Comparison of ENCODE assay signal across 8 mouse cellular contexts in genomic region chr8:48843931-48844285, GRCm38 (mm10). TPM values are rescaled to one million over a fixed set of nuclear protein-coding genes. Genes with fewer than 3 reads are reported as not detected.
DNase-seq lines count a peak whose midpoint lies in the region; ATAC-seq and TF ChIP-seq lines count a peak whose summit lies in the region.

Gene Tenm3 (minus strand): TSS chr8:48843951.

- H3K4me1 ChIP-seq in ES-Bruce4 (ENCODE audit: control insufficient read depth, insufficient read depth, low read length) = no peaks in the 10 kb centered on the region
- no peaks in the 10 kb centered on the region for H3K4me1 ChIP-seq in embryonic facial prominence, embryonic 11.5 days (ENCODE audit: control insufficient read depth, insufficient read depth, low read length)
- H3K4me1 ChIP-seq in hindbrain, embryonic 13.5 days (replicated peaks) = peaks cover 37% of the 10 kb centered on the region
- H3K4me1 ChIP-seq in liver, adult 2 months (ENCODE audit: control insufficient read depth, insufficient read depth, low read length) = peaks cover 3% of the 10 kb centered on the region; the same call in 1 of the 2 replicates
- H3K4me1 ChIP-seq in stomach, embryonic 16.5 days (ENCODE audit: control insufficient read depth, insufficient read depth, low read length) = peaks cover 3% of the 10 kb centered on the region

- no peak; the same call in 1 of the 2 replicates for ATAC-seq in embryonic facial prominence, embryonic 11.5 days (replicated peaks; ENCODE audit: insufficient number of reproducible peaks, low FRiP score, low TSS enrichment, low read depth)
- peak; percentile 70 for ATAC-seq in hindbrain, embryonic 13.5 days (ENCODE audit: low FRiP score)
- no peak for ATAC-seq in stomach, embryonic 16.5 days (ENCODE audit: insufficient read depth, low FRiP score)

- no peaks in the 10 kb centered on the region for H3K79me2 ChIP-seq in liver, adult 2 months (ENCODE audit: control insufficient read depth, insufficient read depth, low read length)

- no peak for TF ChIP-seq CTCF in ES-Bruce4 (IDR thresholded peaks at IDR 0.05; ENCODE audit: low read depth, low read length)
- no peak for TF ChIP-seq CTCF in liver, adult 2 months (IDR thresholded peaks at IDR 0.05; ENCODE audit: low read depth, low read length)

- TF ChIP-seq EP300 in ES-Bruce4 (IDR thresholded peaks at IDR 0.05; ENCODE audit: insufficient read depth, low read depth, low read length) = no peak

- H3K9ac ChIP-seq in ES-Bruce4 (ENCODE audit: low read depth, poor library complexity, severe bottlenecking) = peak within 1 kb of the TSS; percentile 50
- H3K9ac ChIP-seq in embryonic facial prominence, embryonic 11.5 days (replicated peaks; ENCODE audit: low read length) = peak within 1 kb of the TSS; percentile 87
- peak within 1 kb of the TSS; percentile 80 for H3K9ac ChIP-seq in hindbrain, embryonic 13.5 days
- peak within 1 kb of the TSS; percentile 47 for H3K9ac ChIP-seq in liver, adult 2 months (ENCODE audit: low read depth, low read length)
- H3K9ac ChIP-seq in stomach, embryonic 16.5 days (ENCODE audit: low read length) = peak within 1 kb of the TSS; percentile 90

- H3K27ac ChIP-seq in ES-Bruce4 (ENCODE audit: insufficient read depth, low read length) = no peak within 1 kb of the TSS
- H3K27ac ChIP-seq in embryonic facial prominence, embryonic 11.5 days (replicated peaks; ENCODE audit: low read depth, low read length) = peak within 1 kb of the TSS; percentile 69
- H3K27ac ChIP-seq in hindbrain, embryonic 13.5 days = peak within 1 kb of the TSS; percentile 87
- no peak within 1 kb of the TSS for H3K27ac ChIP-seq in liver, adult 2 months (replicated peaks; ENCODE audit: insufficient read depth, low read depth, low read length)
- H3K27ac ChIP-seq in stomach, embryonic 16.5 days (ENCODE audit: low read length) = peak within 1 kb of the TSS; percentile 78

- peak within 1 kb of the TSS; percentile 91 for H3K4me2 ChIP-seq in embryonic facial prominence, embryonic 11.5 days (ENCODE audit: low read depth, low read length)
- peak within 1 kb of the TSS; percentile 91 for H3K4me2 ChIP-seq in hindbrain, embryonic 13.5 days
- peak within 1 kb of the TSS; percentile 78 for H3K4me2 ChIP-seq in stomach, embryonic 16.5 days (ENCODE audit: low read depth, low read length)

- H3K36me3 ChIP-seq in ES-Bruce4 (ENCODE audit: control insufficient read depth, insufficient read depth, low read length, poor library complexity, severe bottlenecking) = no peaks in the 10 kb centered on the region
- H3K36me3 ChIP-seq in embryonic facial prominence, embryonic 11.5 days (replicated peaks; ENCODE audit: control insufficient read depth, insufficient read depth, low read depth, low read length) = no peaks in the 10 kb centered on the region
- no peaks in the 10 kb centered on the region for H3K36me3 ChIP-seq in hindbrain, embryonic 13.5 days
- no peaks in the 10 kb centered on the region for H3K36me3 ChIP-seq in liver, adult 2 months (ENCODE audit: control insufficient read depth, insufficient read depth, low read length)
- no peaks in the 10 kb centered on the region for H3K36me3 ChIP-seq in stomach, embryonic 16.5 days (ENCODE audit: control insufficient read depth, insufficient read depth, low read length)

- peak; percentile 2 for DNase-seq in heart, adult 8-10 months (ENCODE audit: low spot score)
- DNase-seq in heart, postnatal 4 days = no peak
- no peak for DNase-seq in embryonic facial prominence, embryonic 11.5 days (ENCODE audit: low spot score)
- DNase-seq in liver, adult 2 months (ENCODE audit: extremely low read depth, low read depth, low spot score) = no peak
- no peak for DNase-seq in frontal cortex, postnatal 25 days (ENCODE audit: low spot score in 2 of 2)

- H3K4me3 ChIP-seq in ES-Bruce4 (ENCODE audit: low read depth, low read length) = peak within 1 kb of the TSS; percentile 100
- H3K4me3 ChIP-seq in embryonic facial prominence, embryonic 11.5 days (ENCODE audit: low read depth, low read length) = peak within 1 kb of the TSS; percentile 73
- H3K4me3 ChIP-seq in hindbrain, embryonic 13.5 days = peak within 1 kb of the TSS; percentile 77
- peak within 1 kb of the TSS; percentile 68 for H3K4me3 ChIP-seq in liver, adult 2 months (ENCODE audit: insufficient read depth, low read depth, low read length)
- H3K4me3 ChIP-seq in stomach, embryonic 16.5 days (replicated peaks; ENCODE audit: low read length) = peak within 1 kb of the TSS; percentile 81

- no peak for TF ChIP-seq POLR2A in ES-Bruce4 (IDR thresholded peaks at IDR 0.05; ENCODE audit: insufficient read depth, low read length)
- no peak for TF ChIP-seq POLR2A in liver, adult 2 months (IDR thresholded peaks at IDR 0.05; ENCODE audit: extremely low read depth, insufficient read depth, low read length)

- peaks cover 9% of the 10 kb centered on the region for H3K9me3 ChIP-seq in ES-Bruce4 (replicated peaks; ENCODE audit: control insufficient read depth, insufficient read depth, low read length, poor library complexity, severe bottlenecking)
- H3K9me3 ChIP-seq in embryonic facial prominence, embryonic 11.5 days (replicated peaks; ENCODE audit: control insufficient read depth, low read length) = no peaks in the 10 kb centered on the region
- no peaks in the 10 kb centered on the region for H3K9me3 ChIP-seq in hindbrain, embryonic 13.5 days
- no peaks in the 10 kb centered on the region for H3K9me3 ChIP-seq in stomach, embryonic 16.5 days (replicated peaks; ENCODE audit: control insufficient read depth, low read length)

- WGBS in embryonic facial prominence, embryonic 11.5 days = under 1% methylated on average over 19 of the region's 19 CpGs
- WGBS in hindbrain, embryonic 13.5 days = under 1% methylated on average over 19 of the region's 19 CpGs
- WGBS in liver, adult 2 months = under 1% methylated on average over 19 of the region's 19 CpGs
- WGBS in stomach, embryonic 16.5 days = under 1% methylated on average over 19 of the region's 19 CpGs

- H3K27me3 ChIP-seq in ES-Bruce4 (ENCODE audit: control insufficient read depth, insufficient read depth, low read length, poor library complexity, severe bottlenecking) = peaks cover 35% of the 10 kb centered on the region
- H3K27me3 ChIP-seq in embryonic facial prominence, embryonic 11.5 days (ENCODE audit: control insufficient read depth, insufficient read depth, low read length) = peaks cover 3% of the 10 kb centered on the region; the same call in 1 of the 2 replicates
- peaks cover 41% of the 10 kb centered on the region for H3K27me3 ChIP-seq in hindbrain, embryonic 13.5 days
- peaks cover 4% of the 10 kb centered on the region; the same call in 1 of the 2 replicates for H3K27me3 ChIP-seq in liver, adult 2 months (ENCODE audit: control insufficient read depth, insufficient read depth, low read length)
- peaks cover 11% of the 10 kb centered on the region; the same call in 1 of the 2 replicates for H3K27me3 ChIP-seq in stomach, embryonic 16.5 days (ENCODE audit: control insufficient read depth, insufficient read depth, low read length)

RNA-seq across cellular contexts. Expression of gene Tenm3, which starts in this region (rescaled TPM):
- 1 to 10 TPM; 2.1 to 3.8 (median 3.2) TPM for total RNA-seq in heart, adult 8-10 months (2022)
- 1 to 10 TPM; 8.5 to 9.5 TPM for total RNA-seq in heart, postnatal 4 days (2021)
- 19.2 and 25.9 TPM in 2 replicates for polyA plus RNA-seq in ES-Bruce4 (2011; ENCODE audit: insufficient read depth, insufficient read length, low read depth, missing spikeins)
- 47.0 and 49.2 TPM in 2 replicates for polyA plus RNA-seq in embryonic facial prominence, embryonic 11.5 days (2014; fragmentation: Nextera tagmentation; extraction: Ambion mirVana)
- 35.7 and 38.4 TPM in 2 replicates for polyA plus RNA-seq in hindbrain, embryonic 13.5 days (2015; fragmentation: Nextera tagmentation; extraction: Ambion mirVana)
- total RNA-seq in liver, adult 2 months (2014; rRNA removed) = 12.5 and 12.8 TPM in 2 replicates
- 5.3 and 6.7 TPM in 2 replicates for polyA plus RNA-seq in liver, adult 2 months (2012; rRNA removed)
- polyA plus RNA-seq in stomach, embryonic 16.5 days (2015; fragmentation: Nextera tagmentation; extraction: Ambion mirVana) = 12.5 and 13.0 TPM in 2 replicates

Comparison
In these comparisons a context has a peak if more than half of its experiments do, and no peak if none do; other contexts are left out.
1. H3K27ac ChIP-seq: peak in embryonic facial prominence, embryonic 11.5 days (single experiment), hindbrain, embryonic 13.5 days (single experiment) and stomach, embryonic 16.5 days (single experiment); none in ES-Bruce4 (single experiment) and liver, adult 2 months (single experiment).
2. Peak in every context shown above with its lines, with median percentiles within 50 percentile points of each other: H3K4me3 ChIP-seq, H3K9ac ChIP-seq and H3K4me2 ChIP-seq.